Mouse (Mus musculus): ENCODE results near the gene Cand2.
A peak's percentile ranks its signal among the peaks of the same experiment; 100 is the strongest.

Cand2 gene

DNA sequence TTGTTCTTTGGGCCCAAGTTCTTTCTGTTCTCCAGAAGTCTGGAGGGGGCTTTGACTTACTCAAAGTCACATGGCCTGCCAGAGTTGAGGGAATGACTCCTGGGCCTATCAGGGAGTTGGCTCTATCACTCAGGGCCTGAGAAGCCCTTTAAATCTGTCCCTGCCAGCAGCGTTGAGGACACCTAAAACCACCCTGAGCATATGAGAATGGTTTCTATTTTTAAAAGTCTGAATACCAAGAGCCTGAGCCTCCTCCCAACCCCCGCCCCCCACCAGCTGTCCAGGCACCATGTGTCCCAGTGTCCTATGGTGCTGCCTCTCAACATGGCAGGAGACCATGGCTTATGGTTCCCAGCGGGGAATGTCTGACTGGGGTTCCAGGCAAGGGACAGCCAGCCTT lies 1.5 kb downstream of the Cand2 start:
- no peak for DNase-seq

DNA sequence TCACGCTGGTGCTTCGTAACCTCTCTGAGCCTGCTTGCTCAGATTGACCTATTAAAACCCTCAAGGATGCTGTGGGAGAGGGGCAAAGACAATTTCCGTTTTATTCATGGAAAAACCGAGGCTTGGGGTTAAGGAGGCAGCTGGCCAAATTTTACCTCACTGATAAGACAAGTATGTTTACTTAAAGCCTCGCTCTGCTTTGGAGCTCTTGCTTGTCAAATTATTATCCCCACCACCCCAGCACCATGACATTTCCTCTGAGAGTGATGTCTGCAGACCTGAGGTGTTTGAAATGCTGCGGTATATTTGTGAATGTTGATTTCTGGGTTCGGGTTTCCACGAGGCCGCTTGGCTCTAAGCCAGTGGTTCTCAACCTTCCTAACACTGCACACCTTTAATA lies 2.0 kb downstream of the Cand2 start:
- DNase-seq, result no peak

DNA sequence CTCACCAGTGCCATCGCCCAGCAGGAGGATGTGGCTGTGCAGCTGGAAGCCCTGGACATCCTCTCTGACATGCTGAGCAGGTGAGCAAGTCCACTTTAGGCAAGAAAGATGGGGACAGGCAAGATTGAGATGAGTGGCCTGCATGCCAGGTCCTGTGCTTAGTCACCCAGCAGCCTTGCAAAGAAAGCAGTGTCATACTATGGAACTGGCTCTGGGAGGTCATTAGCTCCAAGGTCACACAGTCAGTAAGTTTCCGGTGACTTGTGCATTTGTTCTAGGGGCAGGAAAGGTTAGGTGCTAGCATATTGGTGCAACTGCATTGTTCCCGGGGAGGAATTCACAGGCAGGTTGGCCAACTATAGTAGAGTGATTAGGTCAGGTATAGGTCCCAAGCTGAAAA lies 8.4 kb downstream of the Cand2 start:
- DNase-seq, result no peak

DNA sequence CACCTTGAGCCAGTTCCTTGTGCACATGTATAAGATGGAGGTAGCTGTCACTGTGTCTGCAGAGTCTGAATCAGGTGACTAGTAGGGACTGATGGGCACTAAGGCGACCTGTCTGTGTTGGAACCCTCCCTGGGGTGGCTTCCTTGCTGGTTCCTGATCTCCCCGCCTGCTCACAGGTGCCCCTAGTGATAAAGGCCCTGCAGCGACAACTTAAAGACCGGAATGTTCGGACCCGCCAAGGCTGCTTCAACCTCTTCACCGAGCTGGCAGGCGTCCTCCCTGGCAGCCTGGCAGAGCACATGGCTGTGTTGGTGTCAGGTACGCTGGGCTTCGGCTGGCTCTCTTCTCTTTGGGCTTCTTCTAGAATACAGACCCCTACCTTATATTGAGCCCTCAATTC lies 16.7 kb downstream of the Cand2 start:
- no peak for DNase-seq

DNA sequence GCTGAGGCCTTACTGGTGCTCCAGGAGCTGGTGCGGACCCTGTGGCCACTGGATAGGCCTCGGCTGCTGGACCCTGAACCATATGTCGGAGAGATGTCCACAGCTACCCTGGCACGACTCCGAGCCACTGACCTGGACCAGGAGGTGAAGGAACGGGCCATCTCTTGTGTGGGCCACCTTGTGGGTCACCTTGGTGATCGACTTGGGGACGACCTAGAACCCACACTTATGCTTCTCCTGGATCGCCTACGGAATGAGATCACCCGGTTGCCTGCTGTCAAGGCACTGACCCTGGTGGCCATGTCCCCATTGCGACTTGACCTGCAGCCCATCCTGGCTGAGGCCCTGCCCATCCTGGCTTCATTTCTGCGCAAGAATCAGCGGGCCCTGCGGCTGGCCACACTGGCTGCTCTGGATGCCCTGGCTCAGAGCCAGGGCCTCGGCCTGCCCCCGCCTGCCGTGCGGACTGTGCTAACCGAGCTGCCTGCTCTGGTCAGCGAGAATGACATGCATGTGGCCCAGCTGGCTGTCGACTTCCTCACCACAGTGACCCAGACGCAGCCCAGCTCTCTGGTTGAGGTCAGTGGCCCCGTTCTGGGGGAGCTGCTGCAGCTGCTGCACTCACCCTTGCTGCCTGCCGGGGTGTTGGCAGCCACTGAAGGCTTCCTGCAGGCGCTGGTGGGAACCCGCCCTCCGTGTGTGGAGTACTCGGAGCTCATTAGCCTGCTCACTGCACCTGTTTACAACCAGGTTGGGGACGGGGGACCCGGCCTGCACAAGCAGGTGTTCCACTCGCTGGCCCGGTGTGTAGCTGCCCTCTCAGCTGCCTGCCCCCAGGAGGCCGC lies 17.7 kb downstream of the Cand2 start:
- DNase-seq, result peak; percentile 70 to 83

DNA sequence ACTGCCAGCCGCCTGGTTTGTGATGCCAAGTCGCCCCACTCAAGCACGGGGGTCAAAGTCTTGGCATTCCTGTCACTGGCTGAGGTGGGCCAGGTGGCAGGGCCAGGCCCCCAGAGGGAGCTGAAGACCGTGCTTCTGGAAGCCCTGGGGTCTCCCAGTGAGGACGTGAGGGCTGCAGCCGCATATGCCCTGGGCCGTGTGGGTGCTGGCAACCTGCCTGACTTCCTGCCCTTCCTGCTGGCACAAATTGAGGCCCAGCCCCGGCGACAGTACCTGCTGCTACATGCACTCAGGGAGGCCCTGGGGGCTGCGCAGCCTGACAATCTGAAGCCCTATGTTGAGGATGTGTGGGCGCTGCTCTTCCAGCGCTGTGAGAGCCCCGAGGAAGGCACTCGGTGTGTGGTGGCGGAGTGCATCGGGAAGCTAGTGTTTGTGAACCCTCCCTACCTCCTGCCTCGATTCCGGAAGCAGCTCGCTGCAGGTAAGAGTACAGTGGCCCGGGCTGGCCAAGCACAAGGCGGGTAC lies 18.4 kb downstream of the Cand2 start:
- peak in 1 of 2 experiments; percentile 42 for DNase-seq

DNA sequence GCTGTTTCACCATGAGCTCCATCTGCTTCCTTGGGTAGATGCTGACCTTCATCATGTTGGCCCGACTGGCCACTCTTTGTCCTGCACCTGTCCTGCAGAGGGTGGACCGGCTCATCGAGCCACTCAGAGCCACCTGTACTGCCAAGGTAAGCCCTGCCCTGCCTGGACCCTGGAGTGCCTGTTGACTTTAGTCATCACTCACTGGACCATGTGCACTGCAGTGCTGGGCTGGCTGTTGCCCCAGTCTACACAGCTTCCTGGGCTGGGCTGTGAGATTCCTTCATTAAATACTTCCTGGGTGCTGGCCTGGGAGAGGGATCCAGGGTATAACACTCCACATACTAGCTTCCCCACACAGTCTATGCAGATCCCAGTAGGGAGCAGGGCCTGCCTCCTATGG lies 27.5 kb downstream of the Cand2 start:
- DNase-seq, result no peak

DNA sequence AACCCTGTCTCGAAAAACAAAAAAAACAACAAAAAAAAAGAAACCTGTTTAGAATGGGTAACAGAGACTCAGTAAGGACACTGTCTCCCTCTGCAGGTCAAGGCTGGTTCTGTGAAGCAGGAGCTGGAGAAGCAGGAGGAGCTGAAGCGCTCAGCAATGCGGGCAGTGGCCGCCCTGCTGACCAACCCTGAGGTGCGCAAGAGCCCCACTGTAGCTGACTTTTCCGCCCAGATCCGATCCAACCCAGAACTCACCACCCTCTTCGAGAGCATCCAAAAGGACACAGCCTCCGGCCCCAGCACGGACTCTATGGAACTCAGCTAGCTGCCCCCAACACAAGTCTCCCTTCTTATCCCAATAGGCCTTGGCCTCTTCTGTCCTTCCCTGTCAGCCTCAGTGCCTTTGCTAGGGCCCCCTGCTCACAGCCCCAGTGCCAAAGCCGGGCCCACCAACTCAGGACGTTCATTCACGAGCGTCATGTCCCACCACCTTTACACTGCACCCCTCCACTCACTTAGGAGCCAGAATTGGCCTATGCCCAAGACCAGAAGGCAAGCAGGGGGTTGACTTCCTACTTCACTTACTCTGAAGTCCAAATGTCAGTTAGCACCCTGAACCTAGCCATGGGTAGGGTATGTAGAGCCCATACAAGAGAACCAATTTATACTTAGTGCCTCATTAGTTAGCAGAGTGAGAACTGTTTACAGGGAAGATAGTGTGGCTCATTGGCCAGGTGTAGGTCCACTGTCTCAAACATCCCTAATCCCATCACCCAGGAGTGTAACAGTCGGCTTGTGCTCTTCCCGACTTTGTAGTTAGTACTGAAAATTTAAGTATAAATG lies 29.4 kb downstream of the Cand2 start:
- DNase-seq, result peak; percentile 91 to 94

DNA sequence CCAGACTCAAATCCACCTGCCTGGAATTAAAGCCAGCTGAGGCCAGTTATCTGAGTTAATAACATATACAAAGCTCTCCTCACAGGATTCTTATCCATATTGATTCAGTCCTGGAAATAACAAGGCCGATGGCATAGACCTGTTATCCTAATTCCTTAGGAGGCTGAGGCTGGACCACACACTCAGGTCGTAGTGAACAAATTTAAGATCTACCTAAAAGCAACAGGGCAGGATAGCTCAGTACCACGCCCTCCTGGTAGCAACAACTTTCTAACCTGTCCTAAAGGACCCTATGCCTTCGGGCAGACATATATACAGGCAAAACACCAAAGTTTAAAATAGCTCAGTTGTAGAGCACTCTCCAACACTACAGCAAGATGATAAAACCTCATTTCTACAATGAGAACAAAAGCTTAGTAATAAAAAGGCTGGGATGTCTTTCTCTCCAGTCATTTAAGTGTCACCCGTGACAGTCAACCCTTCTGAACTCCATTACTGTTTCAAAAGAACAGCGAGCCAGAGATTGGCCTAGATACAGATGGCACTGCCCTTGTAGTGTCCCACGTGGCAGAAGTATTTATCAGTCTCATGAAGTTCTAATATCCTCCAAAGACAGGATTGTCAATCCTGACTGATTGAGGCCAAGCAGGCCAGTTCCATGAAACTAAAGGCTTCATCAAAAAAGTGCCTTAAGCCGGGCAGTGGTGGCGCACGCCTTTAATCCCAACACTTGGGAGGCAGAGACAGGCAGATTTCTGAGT lies 30.3 kb downstream of the Cand2 start:
- no peak for DNase-seq

DNA sequence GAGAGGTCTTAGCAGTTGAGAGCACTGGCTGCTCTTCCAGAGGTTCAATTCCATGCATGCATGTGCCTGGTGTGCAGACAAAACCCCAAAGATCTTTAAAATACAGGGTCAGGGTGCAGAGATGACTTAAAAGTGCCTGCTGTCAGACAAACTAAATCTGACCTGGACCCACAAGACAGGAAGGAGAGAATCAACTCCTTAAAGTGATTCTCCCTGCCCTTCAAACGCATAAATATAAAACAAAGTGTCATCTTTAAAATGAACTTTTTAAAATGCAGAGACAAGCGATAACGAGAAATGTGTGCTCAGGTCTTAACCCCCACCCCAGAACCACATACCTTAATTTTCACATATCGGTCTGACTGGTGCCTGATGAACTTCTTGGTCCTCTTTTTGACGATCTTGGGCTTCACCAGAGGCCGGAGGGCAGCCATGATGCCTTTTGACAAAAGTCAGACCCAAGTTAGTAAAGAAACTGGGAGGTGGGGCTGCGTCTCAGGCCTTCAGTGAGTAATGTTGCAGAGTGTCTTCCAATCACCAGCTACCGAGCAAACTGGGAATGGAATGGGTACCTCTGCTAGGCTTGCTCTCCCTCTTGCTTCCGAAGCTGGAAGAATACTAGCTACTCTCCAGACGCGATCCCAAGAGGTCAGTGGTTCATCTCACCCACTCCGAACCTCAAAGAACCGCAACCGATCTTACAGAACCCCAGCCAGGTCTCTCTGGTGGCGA lies 33.3 kb downstream of the Cand2 start:
- DNase-seq, result peak; percentile 20 to 51

DNA sequence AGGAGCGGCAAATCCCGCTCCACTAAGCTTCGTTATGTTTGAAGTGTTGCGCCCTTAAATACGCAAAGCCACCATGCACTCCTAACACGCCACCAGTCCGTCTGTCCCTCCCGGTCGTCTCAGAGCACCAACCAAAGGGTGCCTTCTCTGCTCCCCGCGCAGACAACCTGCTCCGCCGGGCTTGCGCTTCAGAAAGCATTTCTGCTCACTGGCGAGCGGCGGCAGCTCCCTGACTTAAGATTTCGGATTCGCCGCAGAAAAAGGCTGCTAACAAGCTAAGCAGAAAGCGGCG lies 33.8 kb downstream of the Cand2 start:
- no peak for DNase-seq

DNA sequence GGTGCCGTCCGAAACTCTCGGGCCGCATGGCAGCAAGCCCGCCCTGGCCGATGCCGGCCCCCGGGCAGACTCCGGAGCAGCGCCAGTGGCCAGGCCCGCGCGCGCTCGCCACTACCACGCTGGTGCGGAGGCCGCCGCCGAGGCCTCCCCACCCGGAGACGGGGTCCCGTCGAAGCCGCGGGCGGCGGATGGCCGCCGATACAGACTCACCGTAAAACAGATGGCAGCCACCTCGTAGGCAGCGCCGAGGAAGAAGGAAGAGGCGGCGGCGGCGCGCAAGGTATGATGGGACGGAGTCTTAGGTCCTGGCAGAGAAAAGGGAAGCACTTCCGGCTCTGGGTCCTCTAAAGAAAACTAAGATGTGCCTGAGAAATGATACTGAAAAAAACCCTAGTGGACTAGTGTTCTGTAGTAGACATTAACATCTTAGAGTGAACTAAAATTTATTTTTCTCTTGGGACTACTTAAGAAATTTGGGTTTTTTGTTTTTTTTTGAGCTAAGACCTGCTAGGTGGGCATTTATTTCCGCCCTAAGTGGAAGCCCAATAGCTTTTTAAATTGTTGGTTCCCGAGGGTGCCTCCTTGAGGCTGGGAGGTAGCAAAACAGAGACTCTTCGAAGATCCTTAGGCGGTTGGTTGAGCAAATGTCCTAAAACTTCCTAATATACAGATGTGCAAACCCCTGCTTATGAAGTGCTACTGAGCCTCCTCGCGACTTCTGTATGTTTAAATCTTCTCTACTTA lies 34.3 kb downstream of the Cand2 start, which contains the start of gene Rpl32:
Gene Rpl32 (minus strand): TSS at position 260 of the 744 bp plus-strand sequence.
- peak; percentile 89 to 93 for DNase-seq

DNA sequence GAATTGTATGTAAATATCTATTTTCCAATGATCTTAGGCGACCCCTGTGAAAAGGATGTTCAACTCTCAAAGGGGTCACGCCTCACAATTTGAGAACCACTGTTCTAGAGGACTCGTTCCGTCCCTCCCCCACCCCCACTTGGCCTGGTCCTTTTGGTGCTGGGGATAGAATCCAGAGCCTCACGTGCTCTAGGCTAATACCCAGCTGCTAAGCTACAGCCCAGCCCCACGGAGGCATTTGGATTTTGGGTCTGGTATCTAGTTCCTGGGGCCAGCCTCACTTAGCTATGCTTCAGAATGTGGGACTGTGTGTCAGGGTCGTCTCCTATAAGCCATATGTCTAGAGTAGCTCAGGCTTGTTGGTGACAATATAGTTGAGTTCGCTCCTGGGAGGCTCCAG lies 37.3 kb downstream of the Cand2 start:
- DNase-seq, result no peak

DNA sequence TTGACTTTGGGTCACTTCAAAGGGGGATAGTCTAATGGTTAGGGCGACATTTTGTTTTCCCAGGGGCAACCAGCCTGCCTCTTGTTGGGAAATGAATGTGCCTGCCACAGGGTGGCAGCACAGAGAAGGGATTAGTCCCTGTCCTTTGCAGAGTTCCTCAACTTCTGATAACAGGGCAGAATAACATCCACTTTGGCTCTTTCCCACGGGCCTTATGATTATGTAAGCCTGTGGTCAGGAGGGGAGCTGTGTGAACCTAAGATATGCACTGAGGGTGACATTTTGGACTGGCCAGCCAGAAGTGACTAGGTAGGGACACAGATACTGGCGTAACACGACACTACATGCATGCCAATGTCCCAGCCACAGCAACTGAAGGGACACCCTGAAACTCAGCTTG lies 39.8 kb downstream of the Cand2 start:
- DNase-seq, result peak; percentile 71 to 83

DNA sequence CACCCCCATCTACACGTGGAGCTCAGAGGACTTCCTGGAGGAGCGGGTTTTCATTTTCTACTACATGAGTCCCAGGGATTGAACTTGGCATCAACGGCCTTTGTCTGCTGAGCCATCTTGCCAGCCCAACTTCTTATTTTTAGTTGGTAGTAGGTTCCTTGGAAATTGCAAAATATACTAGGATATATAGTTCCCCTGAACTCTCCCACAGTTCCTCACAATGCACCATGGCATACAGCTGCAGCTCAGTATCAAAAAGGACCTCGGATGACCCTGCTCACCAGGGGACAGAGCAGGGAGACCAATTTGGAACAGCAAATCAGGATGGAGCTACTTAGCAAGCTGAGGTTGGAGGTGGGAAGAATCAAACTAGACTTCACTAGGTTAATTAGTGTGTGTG lies 40.7 kb downstream of the Cand2 start:
- DNase-seq, result no peak

DNA sequence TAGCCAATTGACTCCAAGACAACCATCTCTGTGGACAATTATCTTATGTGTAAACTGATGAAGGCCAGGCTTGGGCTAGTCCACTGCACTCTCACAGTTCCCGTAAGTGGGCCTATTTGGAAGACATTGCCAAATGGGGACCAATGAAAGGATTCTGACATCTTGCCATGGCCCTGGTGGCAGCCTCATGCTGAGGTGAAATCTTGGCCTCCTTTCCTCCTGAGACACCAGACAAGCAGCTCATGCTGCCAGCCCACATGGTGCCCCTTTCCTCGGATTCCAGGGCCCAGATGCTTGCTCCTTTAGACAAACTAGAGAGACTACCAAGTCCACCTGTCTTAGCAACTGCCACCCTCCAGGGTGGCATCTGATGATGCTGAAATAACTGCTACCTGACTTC lies 43.8 kb downstream of the Cand2 start:
- DNase-seq, result no peak

DNA sequence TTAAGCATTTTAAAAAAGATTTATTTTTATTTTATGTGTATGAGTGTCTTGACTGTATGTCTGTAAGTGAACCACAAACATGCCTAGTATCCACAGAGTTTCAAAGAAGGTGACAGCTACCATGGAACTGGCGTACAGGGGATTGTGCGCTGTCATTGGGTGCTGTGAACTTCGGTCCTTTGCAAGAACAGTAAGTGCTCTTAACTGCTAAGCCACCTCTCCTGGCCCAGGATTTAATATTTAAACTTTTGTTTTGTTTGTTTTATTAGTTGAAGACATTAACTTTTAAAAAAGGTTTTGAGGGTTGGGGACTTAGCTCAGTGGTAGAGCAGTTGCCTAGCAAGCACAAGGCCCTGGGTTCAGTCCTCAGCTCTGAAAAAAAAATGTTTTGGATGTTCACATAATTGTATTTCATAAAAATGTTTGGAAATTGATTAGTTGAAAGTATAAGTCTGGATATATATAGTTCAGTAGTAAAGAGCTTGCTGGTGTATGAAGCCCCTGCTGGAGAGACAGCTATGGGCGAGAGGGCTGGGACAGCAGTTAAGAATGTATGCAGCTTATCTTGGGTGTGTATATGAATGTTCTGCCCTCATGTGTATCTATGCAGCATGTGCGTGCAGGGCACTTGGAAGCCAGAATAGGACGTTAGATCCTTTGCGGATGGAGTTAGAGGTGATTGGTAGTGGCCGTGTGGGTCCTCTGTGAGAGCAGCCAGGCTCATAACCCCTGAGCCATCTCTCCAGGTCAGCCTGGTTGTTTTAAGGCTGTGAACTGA lies 47.1 kb downstream of the Cand2 start:
- DNase-seq, result no peak

DNA sequence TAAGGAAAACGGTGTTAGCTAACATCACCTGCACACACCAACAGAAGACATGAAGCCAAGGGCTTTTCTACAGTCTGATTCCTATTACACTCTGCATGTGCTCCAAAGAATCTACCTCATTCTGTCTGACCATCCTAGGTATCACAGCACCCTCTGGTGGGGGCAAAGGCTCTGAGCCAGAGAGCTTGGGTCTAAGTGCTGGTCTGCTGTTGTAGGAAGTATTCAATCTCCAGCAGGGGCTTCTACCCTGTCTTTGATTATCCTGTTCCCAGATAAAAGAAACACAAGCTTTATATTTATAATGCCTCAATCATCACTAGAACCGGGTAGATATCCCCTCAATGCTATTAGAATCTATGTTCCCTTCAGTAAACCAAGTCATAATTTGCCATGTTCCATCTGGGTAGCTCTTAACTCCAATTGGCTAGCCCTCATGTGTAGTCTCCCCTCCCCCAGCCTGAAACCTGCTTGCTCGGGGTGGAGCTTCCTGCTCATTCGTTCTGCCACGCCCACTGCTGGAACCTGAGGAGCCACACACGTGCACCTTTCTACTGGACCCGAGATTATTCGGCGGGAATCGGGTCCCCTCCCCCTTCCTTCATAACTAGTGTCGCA lies 49.6 kb downstream of the Cand2 start:
- DNase-seq, result peak; percentile 78 to 85

DNA sequence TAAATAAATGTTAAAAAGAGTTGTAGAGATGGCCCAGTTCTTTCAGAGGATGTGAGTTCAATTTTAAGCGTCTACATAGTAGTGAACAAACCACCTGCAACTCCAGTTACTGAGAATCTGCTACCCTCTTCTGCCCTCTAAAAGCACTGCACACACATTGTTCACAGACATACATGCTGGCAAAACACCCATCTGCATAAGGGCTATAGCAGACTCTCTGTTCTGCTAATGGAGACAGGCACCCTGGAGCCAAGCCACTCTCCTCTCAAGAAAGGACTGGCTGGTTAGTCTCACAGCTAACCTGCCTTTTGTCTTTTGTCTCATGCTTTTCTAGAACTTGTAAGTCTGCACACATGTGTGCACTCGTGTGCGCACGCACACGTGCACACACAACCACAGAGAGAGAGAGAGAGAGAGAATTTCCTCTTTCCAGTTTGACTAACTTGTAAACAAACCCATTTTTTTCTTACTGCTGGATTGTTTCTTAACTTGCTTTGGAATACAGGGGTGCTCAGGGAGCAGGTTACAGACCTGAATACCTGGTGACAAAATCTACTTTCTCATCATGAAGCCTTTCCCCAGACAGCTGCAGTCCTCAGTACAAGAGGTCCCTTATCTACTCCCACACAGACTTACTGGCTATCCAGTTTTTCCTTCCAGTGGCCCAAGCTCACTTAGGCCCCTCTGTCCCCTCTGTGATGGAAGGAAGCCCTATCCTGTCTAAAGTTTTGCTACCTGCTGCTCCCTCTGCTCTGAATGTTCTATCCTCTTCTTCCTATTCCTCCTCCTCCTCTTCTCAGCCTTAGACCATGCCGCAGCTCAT lies 56.7 kb downstream of the Cand2 start:
- DNase-seq, result no peak

Measured in kidney, postnatal 4 days (tissue).